Mouse (Mus musculus) central nervous system, embryonic 14 days (tissue): ENCODE data around the gene Olfr713. TPM values are rescaled to one million over a fixed set of nuclear protein-coding genes. Genes with fewer than 3 reads are reported as not detected.

ENCODE experiments used
- polyA plus RNA-seq: library from polyadenylated mRNA; depleted of rRNA; stranded (reverse); fragments of >200 nt; gene quantifications from 2 replicates; pipeline ENCODE4 v1.2.3, GENCODE M21; 2012; rRNA removed

Gene Olfr713
- polyA plus RNA-seq: not detected in 2 replicates

DNA sequence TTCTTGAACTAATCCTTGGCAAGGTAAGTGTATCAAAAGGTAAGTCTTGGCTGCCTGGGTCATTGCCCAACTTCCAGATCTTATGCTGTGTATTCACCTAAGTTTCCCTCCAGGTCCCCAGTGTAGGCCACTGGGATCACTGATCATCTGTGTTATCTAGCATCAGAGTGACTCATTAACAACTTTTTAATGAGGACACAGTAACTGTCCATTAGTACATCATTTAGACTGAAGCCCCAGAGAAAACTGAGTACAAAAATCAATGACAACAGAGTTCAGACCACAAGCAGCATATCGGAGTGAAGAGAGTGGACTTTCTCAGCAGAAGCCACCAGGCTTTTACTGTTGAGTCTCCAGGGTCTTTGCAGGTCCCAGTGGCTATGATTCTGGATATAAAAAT lies at the start of gene Olfr713:
Olfr713 (plus strand) TSS at position 301 of the 400 bp plus-strand sequence.

DNA sequence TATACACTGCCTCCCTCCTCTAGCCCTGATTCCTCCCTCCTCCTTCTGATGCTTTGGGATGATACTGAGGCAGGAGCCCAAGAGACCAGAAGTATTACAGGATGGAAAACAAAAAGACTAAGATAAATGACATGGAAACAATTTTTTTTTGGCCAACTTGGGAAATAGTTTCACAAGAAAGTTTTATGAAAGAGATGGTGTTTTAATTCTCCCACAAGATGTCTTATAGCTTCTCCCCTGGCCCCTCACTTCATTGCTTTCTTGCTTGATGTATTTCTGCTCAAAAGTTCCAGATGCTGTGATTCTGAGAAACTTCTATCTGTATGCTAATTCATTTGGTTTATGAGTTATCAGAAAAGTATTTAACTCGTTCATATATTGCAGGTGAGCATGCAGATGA lies 25.0 kb upstream of the Olfr713 start, which contains the start of gene Olfr2:
Olfr2 (minus strand) TSS at position 101 of the 400 bp plus-strand sequence.

DNA sequence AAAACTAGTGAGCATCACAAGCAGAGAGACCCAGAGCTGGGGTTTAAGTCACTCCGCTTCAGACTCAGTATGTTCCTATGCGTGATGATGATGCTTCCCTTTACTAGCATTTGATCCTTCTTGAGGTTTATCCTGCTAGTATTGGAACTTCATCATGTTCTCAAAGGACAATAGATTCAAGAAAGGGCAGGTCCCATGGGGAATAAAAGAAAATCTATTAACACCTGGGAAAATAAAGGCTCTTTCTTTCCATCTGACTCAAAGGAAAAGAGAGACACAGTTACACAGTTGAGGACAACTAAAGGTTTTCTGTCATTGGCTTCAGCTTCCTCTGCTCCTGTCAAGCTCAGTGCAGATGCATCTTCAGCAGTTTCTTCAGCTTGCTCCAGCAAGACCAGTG lies 39.7 kb downstream of the Olfr713 start, which contains the start of gene Olfr714:
Olfr714 (plus strand) TSS at position 301 of the 400 bp plus-strand sequence.

Other genes with a start within 250 kb of the Olfr713 start
- gene Olfr699, start 238.0 kb upstream of the Olfr713 start, polyA plus RNA-seq: not detected in 2 replicates
- not detected in 2 replicates for gene Olfr700, start 222.3 kb upstream of the Olfr713 start, polyA plus RNA-seq
- gene Olfr701, start 217.0 kb upstream of the Olfr713 start, polyA plus RNA-seq: not detected in 2 replicates
- gene Olfr702, start 197.3 kb upstream of the Olfr713 start, polyA plus RNA-seq: not detected in 2 replicates
- gene Olfr703, start 187.8 kb upstream of the Olfr713 start, polyA plus RNA-seq: not detected in 2 replicates
- gene Olfr704, start 168.0 kb upstream of the Olfr713 start, polyA plus RNA-seq: not detected in 2 replicates
- not detected in 2 replicates for gene Olfr705, start 154.3 kb upstream of the Olfr713 start, polyA plus RNA-seq
- not detected in 2 replicates for gene Olfr706, start 143.0 kb upstream of the Olfr713 start, polyA plus RNA-seq
- not detected in 2 replicates for gene Olfr707, start 129.9 kb upstream of the Olfr713 start, polyA plus RNA-seq
- not detected in 2 replicates for gene Olfr1532-ps1, start 123.2 kb upstream of the Olfr713 start, polyA plus RNA-seq
- gene Olfr709-ps1, start 99.0 kb upstream of the Olfr713 start, polyA plus RNA-seq: not detected in 2 replicates
- not detected in 2 replicates for gene Olfr710, start 82.9 kb upstream of the Olfr713 start, polyA plus RNA-seq
- gene Olfr6, start 67.2 kb upstream of the Olfr713 start, polyA plus RNA-seq: not detected in 2 replicates
- not detected in 2 replicates for gene Olfr711, start 55.7 kb upstream of the Olfr713 start, polyA plus RNA-seq
- not detected in 2 replicates for gene Olfr2, start 25.1 kb upstream of the Olfr713 start, polyA plus RNA-seq
- gene Olfr714, start 39.8 kb downstream of the Olfr713 start, polyA plus RNA-seq: not detected in 2 replicates
- gene Olfr17, start 62.0 kb downstream of the Olfr713 start, polyA plus RNA-seq: not detected in 2 replicates
- gene Olfr715b, start 79.2 kb downstream of the Olfr713 start, polyA plus RNA-seq: not detected in 2 replicates
- gene Olfr715, start 99.9 kb downstream of the Olfr713 start, polyA plus RNA-seq: not detected in 2 replicates
- gene Olfr716, start 107.2 kb downstream of the Olfr713 start, polyA plus RNA-seq: not detected in 2 replicates
- not detected in 2 replicates for gene Nlrp14, start 135.8 kb downstream of the Olfr713 start, polyA plus RNA-seq
- gene Rbmxl2, start 178.3 kb downstream of the Olfr713 start, polyA plus RNA-seq: not detected in 2 replicates